Mouse (Mus musculus): ENCODE data around the gene Sars. TPM values are rescaled to one million over a fixed set of nuclear protein-coding genes. Genes with fewer than 3 reads are reported as not detected.

The Sars gene
- polyA plus RNA-seq, 1 experiment from 2014 or later = 207 TPM

DNA sequence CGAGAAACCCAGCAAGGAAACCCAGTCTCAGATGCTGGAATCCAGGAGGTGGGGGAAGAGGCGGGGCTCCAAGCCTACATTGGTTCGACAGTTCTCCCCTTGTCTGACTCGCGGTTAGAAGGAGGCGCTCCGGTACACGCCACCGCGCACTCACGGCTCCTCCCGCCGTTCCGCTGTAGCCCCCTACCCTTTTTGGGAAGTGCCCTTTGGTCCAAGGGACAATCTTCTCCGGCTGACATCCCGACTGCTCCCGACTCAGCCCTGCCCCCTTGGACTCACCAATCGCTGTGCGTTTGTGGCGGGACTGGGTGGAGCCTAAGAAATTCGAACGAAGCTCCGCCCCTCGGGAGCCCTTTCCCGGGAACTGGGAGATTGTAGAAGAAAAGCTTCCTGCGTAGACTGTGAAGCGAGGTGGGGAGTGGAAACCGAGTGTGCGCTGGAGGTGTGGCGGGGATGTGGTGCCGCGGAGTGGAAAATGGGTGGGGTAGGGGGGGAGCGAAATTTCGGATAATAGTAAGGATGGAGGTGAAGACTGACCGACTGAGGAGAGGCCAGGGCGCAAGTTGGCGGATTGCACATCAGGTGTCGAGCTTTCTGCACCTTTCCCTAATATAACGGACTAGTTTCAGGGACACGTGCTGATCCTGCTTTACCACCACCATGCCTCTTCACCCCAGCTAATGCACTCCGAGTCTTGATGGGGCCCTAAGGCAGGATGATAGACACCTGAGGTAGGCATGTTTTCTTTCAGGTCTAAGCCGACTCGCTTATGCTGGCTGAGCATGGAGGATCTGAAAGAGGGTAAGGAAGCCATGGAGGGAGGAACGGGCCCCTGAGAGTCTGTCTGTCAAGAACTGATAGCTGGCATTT is 61.3 kb downstream of the Sars start, which contains the start of gene Psrc1:
TSS of gene Psrc1 (plus strand) at position 355 of the 870 bp plus-strand sequence.
- WGBS = under 1% methylated on average over 44 of the region's 44 CpGs
- ATAC-seq (ENCODE audit: low FRiP score) (peak; percentile 93), DNase-seq (ENCODE audit: low spot score) (peak; percentile 86)
- Histone ChIP-seq H3K9me3 (ENCODE audit: control insufficient read depth, low read length) (no peaks in the 10 kb centered on the region), H3K4me1 (replicated peaks; ENCODE audit: control insufficient read depth, insufficient read depth, low read length) (peaks cover 13% of the 10 kb centered on the region; the same call in 1 of the 2 replicates), H3K4me2 (replicated peaks) (peak within 1 kb of the TSS; percentile 53), H3K27ac (no peak within 1 kb of the TSS), H3K27me3 (ENCODE audit: control insufficient read depth, insufficient read depth, low read length) (no peaks in the 10 kb centered on the region), H3K4me3 (replicated peaks; ENCODE audit: low read length) (peak within 1 kb of the TSS; percentile 52), H3K9ac (peak within 1 kb of the TSS; percentile 54), H3K36me3 (replicated peaks; ENCODE audit: control insufficient read depth, insufficient read depth) (peaks cover 4% of the 10 kb centered on the region; the same call in 1 of the 2 replicates)

DNA sequence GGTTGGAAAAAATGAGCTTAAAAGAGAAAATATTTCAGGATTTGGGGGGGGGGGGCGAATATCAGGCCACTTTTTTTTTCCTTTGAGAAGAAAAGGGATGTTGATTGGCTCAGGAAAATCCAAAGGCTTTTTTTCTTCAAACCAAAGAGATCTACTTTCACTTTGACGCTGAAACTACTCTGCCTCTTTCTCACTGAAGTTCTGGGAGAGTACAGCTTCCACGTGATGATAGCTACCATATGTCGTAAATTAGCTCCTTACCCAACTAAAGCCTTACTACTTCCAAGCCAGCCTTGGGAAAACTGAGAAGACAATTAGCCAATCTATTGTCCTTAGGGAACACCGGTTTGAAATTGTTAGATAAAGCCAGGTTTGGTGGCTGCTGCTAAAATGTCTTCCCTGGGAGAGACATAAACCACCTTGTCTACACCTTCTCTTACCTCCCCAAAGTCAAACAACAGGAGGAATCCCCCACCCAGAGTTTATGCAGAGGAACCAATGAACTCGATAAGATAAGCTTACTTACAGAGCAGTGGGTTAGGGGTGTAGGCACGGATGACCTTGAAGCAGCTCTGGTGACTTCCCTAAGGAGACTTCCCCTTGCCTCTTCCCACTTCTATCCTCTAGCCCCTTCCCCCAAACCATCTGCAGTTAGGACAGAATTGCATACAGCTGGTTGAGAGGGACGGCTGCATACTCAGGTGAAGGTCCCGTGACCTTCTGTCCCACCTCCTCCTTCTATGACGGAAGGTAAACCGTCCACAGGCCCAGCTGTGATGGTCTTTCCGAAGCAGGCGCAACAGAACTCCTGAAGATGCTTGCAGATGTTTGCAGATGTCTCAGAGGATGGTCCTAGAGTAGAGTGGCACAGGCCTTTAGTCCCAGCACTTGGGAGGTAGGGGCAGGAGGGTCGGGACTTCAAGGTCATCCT is 62.8 kb downstream of the Sars start:
- no peaks in the 10 kb centered on the region for H3K36me3 ChIP-seq (replicated peaks; ENCODE audit: control insufficient read depth, insufficient read depth)
- no peak overlapping the region for H3K27ac ChIP-seq
- no peaks in the 10 kb centered on the region for H3K27me3 ChIP-seq (ENCODE audit: control insufficient read depth, insufficient read depth, low read length)
- H3K4me2 ChIP-seq (replicated peaks) = no peak overlapping the region; the same call in 1 of the 2 replicates
- ATAC-seq (ENCODE audit: low FRiP score) (no peak), DNase-seq (ENCODE audit: low spot score) (no peak)
- H3K4me3 ChIP-seq (replicated peaks; ENCODE audit: low read length) = no peak overlapping the region
- peaks cover 13% of the 10 kb centered on the region; the same call in 1 of the 2 replicates for H3K4me1 ChIP-seq (replicated peaks; ENCODE audit: control insufficient read depth, insufficient read depth, low read length)
- no peak overlapping the region for H3K9ac ChIP-seq
- 82% methylated on average over 13 of the region's 14 CpGs for WGBS
- no peaks in the 10 kb centered on the region for H3K9me3 ChIP-seq (ENCODE audit: control insufficient read depth, low read length)

DNA sequence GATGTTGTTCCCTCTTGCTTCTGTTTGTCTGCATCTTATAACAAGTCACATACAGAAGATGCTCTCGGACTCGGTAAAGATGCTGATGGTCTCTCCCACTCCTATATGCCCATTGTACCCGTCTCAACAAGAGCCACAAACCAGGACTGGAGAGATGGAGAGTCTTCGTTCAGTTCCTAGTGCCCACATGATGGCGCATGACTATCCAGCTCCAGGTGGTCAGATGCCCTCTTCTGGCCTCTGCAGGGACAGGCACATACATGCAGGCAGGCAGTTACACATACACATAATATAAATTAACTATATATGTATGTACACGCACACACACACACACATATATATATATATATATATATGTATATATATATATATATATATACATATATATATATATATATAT is 64.3 kb downstream of the Sars start:
- DNase-seq (ENCODE audit: low spot score) (no peak), ATAC-seq (ENCODE audit: low FRiP score) (no peak)
- Histone ChIP-seq H3K4me2 (replicated peaks) (no peak overlapping the region), H3K4me3 (replicated peaks; ENCODE audit: low read length) (no peak overlapping the region), H3K36me3 (replicated peaks; ENCODE audit: control insufficient read depth, insufficient read depth) (no peaks in the 10 kb centered on the region), H3K27me3 (ENCODE audit: control insufficient read depth, insufficient read depth, low read length) (no peaks in the 10 kb centered on the region), H3K9ac (no peak overlapping the region), H3K27ac (no peak overlapping the region), H3K4me1 (replicated peaks; ENCODE audit: control insufficient read depth, insufficient read depth, low read length) (peaks cover 13% of the 10 kb centered on the region; the same call in 1 of the 2 replicates), H3K9me3 (ENCODE audit: control insufficient read depth, low read length) (no peaks in the 10 kb centered on the region)
- 80% methylated on average over 6 of the region's 6 CpGs for WGBS

DNA sequence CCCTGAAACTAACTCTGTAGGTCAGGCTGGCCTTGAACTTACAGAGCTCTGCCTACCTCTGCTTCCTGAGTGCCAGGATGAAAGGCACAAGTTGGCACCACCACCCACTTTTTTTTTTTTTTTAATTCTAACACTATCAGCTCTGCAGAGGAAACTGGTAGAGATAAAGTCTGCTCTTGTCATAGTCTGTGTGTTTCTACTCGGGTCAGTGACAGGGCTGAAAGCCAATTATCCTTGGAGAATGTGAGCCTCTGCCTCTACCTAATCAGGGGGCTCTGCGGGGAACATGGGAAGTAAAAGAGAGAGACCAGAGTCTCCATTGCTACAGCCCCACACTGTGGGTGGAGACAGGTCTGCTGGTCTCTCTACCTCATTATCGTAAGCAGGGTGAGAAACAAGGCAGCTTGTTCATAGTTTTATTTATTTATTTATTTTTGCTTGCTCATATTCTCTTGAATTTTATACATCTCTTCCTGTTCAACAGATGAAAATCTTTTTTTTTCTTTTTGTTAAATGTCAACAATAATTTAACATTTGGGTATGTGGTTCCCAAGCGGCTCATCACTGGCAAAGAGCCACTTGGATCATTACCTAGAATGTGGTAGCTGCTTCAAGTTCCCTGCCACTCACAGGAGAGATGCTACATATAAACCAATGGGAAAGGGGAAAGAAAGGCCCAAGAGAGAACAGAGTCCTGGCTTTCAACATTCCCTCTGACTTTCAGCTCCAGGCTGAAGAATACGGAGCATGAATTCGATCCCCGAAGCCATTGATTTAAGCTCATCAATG is 65.9 kb downstream of the Sars start:
- no peak for DNase-seq (ENCODE audit: low spot score)
- H3K27ac ChIP-seq = no peak overlapping the region
- ATAC-seq (ENCODE audit: low FRiP score) = no peak
- WGBS = 75% methylated on average over 7 of the region's 7 CpGs
- H3K9ac ChIP-seq = no peak overlapping the region
- H3K4me1 ChIP-seq (replicated peaks; ENCODE audit: control insufficient read depth, insufficient read depth, low read length) = peaks cover 3% of the 10 kb centered on the region; the same call in 1 of the 2 replicates
- no peaks in the 10 kb centered on the region for H3K9me3 ChIP-seq (ENCODE audit: control insufficient read depth, low read length)
- H3K36me3 ChIP-seq (replicated peaks; ENCODE audit: control insufficient read depth, insufficient read depth) = no peaks in the 10 kb centered on the region
- H3K4me3 ChIP-seq (replicated peaks; ENCODE audit: low read length) = no peak overlapping the region
- no peak overlapping the region for H3K4me2 ChIP-seq (replicated peaks)
- no peaks in the 10 kb centered on the region for H3K27me3 ChIP-seq (ENCODE audit: control insufficient read depth, insufficient read depth, low read length)

Other genes starting within 250 kb of the Sars start
- 2.4 and 2.7 TPM in 2 replicates for gene Cyb561d1, start 244.0 kb downstream of the Sars start, polyA plus RNA-seq (2014; fragmentation: Nextera tagmentation; extraction: Ambion mirVana)
- gene Atxn7l2, start 234.3 kb downstream of the Sars start, polyA plus RNA-seq (2014; fragmentation: Nextera tagmentation; extraction: Ambion mirVana) = 20.0 and 21.1 TPM in 2 replicates
- gene Sypl2, start 218.6 kb downstream of the Sars start, polyA plus RNA-seq (2014; fragmentation: Nextera tagmentation; extraction: Ambion mirVana) = 0.17 and 0.50 TPM in 2 replicates
- gene Psma5, start 188.3 kb downstream of the Sars start, polyA plus RNA-seq (2014; fragmentation: Nextera tagmentation; extraction: Ambion mirVana) = 251 and 253 TPM in 2 replicates
- gene Sort1, start 161.1 kb downstream of the Sars start, polyA plus RNA-seq (2014; fragmentation: Nextera tagmentation; extraction: Ambion mirVana) = 24.2 and 25.4 TPM in 2 replicates
- 0.16 and 0.31 TPM in 2 replicates for gene Mybphl, start 80.3 kb downstream of the Sars start, polyA plus RNA-seq (2014; fragmentation: Nextera tagmentation; extraction: Ambion mirVana)
- 5.6 and 9.6 TPM in 2 replicates for gene Psrc1, start 61.4 kb downstream of the Sars start, polyA plus RNA-seq (2014; fragmentation: Nextera tagmentation; extraction: Ambion mirVana)
- 39.4 and 49.7 TPM in 2 replicates for gene Celsr2, start 29.7 kb downstream of the Sars start, polyA plus RNA-seq (2014; fragmentation: Nextera tagmentation; extraction: Ambion mirVana)
- 1.7 and 2.8 TPM in 2 replicates for gene 1700013F07Rik, start 88.9 kb upstream of the Sars start, polyA plus RNA-seq (2014; fragmentation: Nextera tagmentation; extraction: Ambion mirVana)
- gene 5330417C22Rik, start 91.3 kb upstream of the Sars start, polyA plus RNA-seq (2014; fragmentation: Nextera tagmentation; extraction: Ambion mirVana) = 15.4 and 18.3 TPM in 2 replicates
- 51.8 and 52.0 TPM in 2 replicates for gene Tmem167b, start 117.3 kb upstream of the Sars start, polyA plus RNA-seq (2014; fragmentation: Nextera tagmentation; extraction: Ambion mirVana)
- 41.0 and 50.6 TPM in 2 replicates for gene Taf13, start 126.5 kb upstream of the Sars start, polyA plus RNA-seq (2014; fragmentation: Nextera tagmentation; extraction: Ambion mirVana)
- 105 and 130 TPM in 2 replicates for gene Wdr47, start 146.1 kb upstream of the Sars start, polyA plus RNA-seq (2014; fragmentation: Nextera tagmentation; extraction: Ambion mirVana)
- 40.2 and 42.8 TPM in 2 replicates for gene Clcc1, start 208.7 kb upstream of the Sars start, polyA plus RNA-seq (2014; fragmentation: Nextera tagmentation; extraction: Ambion mirVana)